Mouse (Mus musculus) heart, embryonic 15.5 days (tissue): ENCODE measurements at regions not wholly inside any gene's neighbourhood (a gene's known extent, or its start where the extent isn't known, plus 50 kb on each side); places are given as distances from the start of the nearest gene placed in this dataset.

Source experiments
- ATAC-seq: fragments of 200-750 bp; cut with Nextera tagmentation; replicated peaks from 2 replicates; pipeline ENCODE4 v1.8.0; 2017; ENCODE audit warnings: low read depth, moderate TSS enrichment; ENCODE audit not compliant: insufficient number of reproducible peaks, insufficient read depth, low FRiP score
- H3K27ac ChIP-seq: fragments of 300-500 bp; sonication (generic); 2 replicates; pipeline ENCODE4 v1.5.1; 2015; ENCODE audit warnings: mild to moderate bottlenecking, inconsistent platforms
- H3K27me3 ChIP-seq: fragments of 300-500 bp; sonication (generic); 2 replicates; pipeline ENCODE4 v1.6.1; 2015; ENCODE audit warnings: inconsistent platforms
- H3K36me3 ChIP-seq: fragments of 300-500 bp; sonication (generic); 2 replicates; pipeline ENCODE4 v1.6.1; 2015; ENCODE audit warnings: mild to moderate bottlenecking, inconsistent platforms
- H3K4me1 ChIP-seq: fragments of 300-500 bp; sonication (generic); replicated peaks from 2 replicates; pipeline ENCODE4 v1.6.1; 2015; ENCODE audit warnings: inconsistent platforms
- H3K4me2 ChIP-seq: fragments of 300-500 bp; sonication (generic); 2 replicates; pipeline ENCODE4 v1.6.1; 2015; ENCODE audit warnings: inconsistent platforms, mild to moderate bottlenecking, moderate library complexity
- H3K4me3 ChIP-seq: fragments of 300-500 bp; sonication (generic); 2 replicates; pipeline ENCODE4 v1.5.1; 2015; ENCODE audit warnings: mild to moderate bottlenecking, inconsistent platforms
- H3K9ac ChIP-seq: fragments of 300-500 bp; sonication (generic); 2 replicates; pipeline ENCODE4 v1.6.1; 2015; ENCODE audit warnings: mild to moderate bottlenecking, inconsistent platforms
- H3K9me3 ChIP-seq: fragments of 300-500 bp; sonication (generic); replicated peaks from 2 replicates; pipeline ENCODE4 v1.6.1; 2016; ENCODE audit warnings: inconsistent platforms
- WGBS: fragments of 180-500 bp; shearing (Covaris S2); methylation state at CpG from one replicate; pipeline ENCODE4 v1.1.7; 2015; ENCODE audit warnings: mixed read lengths; 5-methylcytosine and 5-hydroxymethylcytosine counted together

DNA sequence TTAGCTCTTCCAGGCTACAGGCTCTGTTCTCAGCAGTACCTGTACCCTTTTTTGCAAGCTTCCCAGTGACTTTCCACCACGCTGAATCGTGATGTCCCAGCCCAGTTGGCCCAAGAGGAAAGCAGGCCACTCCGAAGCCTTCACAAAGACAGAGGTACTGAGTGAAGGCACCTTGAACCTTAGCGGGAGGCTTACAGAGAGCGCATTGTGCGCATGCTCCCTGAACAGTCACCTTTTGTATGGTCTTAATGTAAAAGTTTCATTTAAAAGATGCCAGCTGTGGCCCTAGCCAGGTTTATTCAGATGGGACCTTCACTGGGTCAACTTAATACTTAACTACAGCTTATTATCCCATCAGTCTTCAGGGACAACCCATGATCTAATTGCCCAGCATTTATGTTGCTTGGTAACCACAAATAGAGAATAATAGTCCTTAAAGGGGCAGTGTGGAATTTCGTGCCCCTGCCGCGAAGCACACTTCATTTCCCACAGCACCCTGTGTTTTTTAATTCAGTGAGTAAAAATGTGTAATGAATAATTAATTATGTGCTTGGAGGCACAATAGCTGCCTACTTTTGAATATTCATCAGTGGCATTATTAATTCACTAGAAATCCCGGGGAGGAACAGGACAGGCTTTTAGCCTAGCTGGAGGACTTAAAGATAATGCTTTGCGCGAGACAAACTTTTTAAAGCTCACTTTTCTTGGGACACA lies 111.3 kb upstream of the Vrk1 start:
- 89% methylated on average over 12 of the region's 12 CpGs for WGBS
- Histone ChIP-seq H3K4me3 (no peak overlapping the region), H3K27ac (no peak overlapping the region), H3K36me3 (no peaks in the 10 kb centered on the region), H3K9me3 (peaks cover 14% of the 10 kb centered on the region; the same call in 1 of the 2 replicates), H3K9ac (no peak overlapping the region), H3K27me3 (no peaks in the 10 kb centered on the region), H3K4me1 (no peaks in the 10 kb centered on the region), H3K4me2 (no peak overlapping the region)
- ATAC-seq = no peak

DNA sequence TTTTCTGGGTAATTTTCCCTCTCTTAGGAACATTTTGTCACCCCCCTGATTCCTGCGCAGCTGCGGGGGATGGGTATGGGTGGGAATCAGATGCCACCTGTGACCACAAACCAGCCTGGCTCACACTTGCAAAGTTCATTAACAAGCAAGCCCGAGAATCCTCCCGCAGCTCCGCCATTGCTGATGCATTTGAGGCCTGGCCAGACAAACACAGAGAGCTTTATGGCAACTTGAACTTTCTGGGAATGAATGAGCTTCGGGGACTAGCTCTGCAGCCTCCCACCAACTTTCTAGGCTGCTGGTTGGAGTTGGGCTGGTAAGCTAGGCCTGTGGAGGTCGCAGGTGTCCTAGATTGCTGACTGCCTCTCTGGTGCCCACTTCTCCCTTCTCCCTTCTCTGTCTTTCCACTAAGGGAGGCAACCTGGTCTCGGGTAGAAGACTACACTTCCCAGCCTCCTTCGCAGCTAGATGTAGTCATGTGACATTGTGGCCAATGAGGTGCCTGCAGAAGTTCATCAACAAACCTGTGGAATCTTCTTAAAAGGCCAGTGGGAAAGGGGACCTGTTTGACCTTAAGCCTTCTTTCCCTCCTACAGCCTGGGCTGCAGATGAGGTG lies 110.6 kb upstream of the Vrk1 start:
- peaks cover 14% of the 10 kb centered on the region; the same call in 1 of the 2 replicates for H3K9me3 ChIP-seq
- no peaks in the 10 kb centered on the region for H3K36me3 ChIP-seq
- H3K9ac ChIP-seq = no peak overlapping the region
- H3K4me2 ChIP-seq = no peak overlapping the region
- H3K27ac ChIP-seq = no peak overlapping the region
- H3K27me3 ChIP-seq = no peaks in the 10 kb centered on the region
- no peak overlapping the region for H3K4me3 ChIP-seq
- no peak for ATAC-seq
- H3K4me1 ChIP-seq = no peaks in the 10 kb centered on the region
- 60% methylated on average over 9 of the region's 9 CpGs for WGBS

- ATAC-seq = no peak
- no peak overlapping the region for H3K27ac ChIP-seq
- H3K9ac ChIP-seq = no peak overlapping the region
- H3K4me2 ChIP-seq = no peak overlapping the region
- H3K4me1 ChIP-seq = no peaks in the 10 kb centered on the region
- H3K9me3 ChIP-seq = peaks cover 10% of the 10 kb centered on the region; the same call in 1 of the 2 replicates
- H3K27me3 ChIP-seq = no peaks in the 10 kb centered on the region
- no peak overlapping the region for H3K4me3 ChIP-seq
- WGBS = 86% methylated on average over 6 of the region's 6 CpGs
- H3K36me3 ChIP-seq = no peaks in the 10 kb centered on the region
Measured at GRCm38 (mm10) chr12:105900479-105900878, 109.5 kb upstream of the Vrk1 start.

DNA sequence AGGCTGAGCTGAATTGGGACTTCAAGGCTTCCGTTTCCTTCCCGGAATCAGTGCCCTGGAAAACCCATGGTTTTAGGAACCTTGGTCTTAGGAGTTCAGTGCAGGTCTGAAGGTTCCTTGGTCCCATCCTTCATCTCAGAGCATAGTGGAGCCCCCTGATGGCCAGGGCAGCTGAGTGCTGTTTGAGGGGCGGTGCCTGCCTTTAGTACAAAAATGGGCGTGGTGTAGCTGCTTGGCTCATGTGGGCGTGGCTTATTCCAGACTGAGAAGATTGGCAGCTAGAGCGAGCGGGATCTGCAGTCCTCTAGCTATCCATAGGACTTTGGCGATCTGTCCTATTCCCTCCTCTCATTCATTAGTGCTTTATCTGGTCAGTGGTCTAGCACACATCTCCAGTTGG lies 107.0 kb upstream of the Vrk1 start:
- WGBS = 40% methylated on average over 8 of the region's 8 CpGs
- Histone ChIP-seq H3K27ac (no peak overlapping the region), H3K4me3 (no peak overlapping the region), H3K4me1 (peaks cover 8% of the 10 kb centered on the region), H3K9me3 (no peaks in the 10 kb centered on the region), H3K9ac (no peak overlapping the region), H3K4me2 (no peak overlapping the region), H3K36me3 (no peaks in the 10 kb centered on the region), H3K27me3 (no peaks in the 10 kb centered on the region)
- no peak for ATAC-seq

GRCm38 (mm10) chr12:105906584-105906983 lies 103.4 kb upstream of the Vrk1 start:
- no peak overlapping the region for H3K4me2 ChIP-seq
- no peaks in the 10 kb centered on the region for H3K36me3 ChIP-seq
- no peak overlapping the region for H3K9ac ChIP-seq
- H3K9me3 ChIP-seq = no peaks in the 10 kb centered on the region
- peaks cover 8% of the 10 kb centered on the region for H3K4me1 ChIP-seq
- H3K27ac ChIP-seq = no peak overlapping the region
- H3K27me3 ChIP-seq = no peaks in the 10 kb centered on the region
- no peak overlapping the region for H3K4me3 ChIP-seq
- 17% methylated on average over 7 of the region's 7 CpGs for WGBS
- no peak for ATAC-seq

DNA sequence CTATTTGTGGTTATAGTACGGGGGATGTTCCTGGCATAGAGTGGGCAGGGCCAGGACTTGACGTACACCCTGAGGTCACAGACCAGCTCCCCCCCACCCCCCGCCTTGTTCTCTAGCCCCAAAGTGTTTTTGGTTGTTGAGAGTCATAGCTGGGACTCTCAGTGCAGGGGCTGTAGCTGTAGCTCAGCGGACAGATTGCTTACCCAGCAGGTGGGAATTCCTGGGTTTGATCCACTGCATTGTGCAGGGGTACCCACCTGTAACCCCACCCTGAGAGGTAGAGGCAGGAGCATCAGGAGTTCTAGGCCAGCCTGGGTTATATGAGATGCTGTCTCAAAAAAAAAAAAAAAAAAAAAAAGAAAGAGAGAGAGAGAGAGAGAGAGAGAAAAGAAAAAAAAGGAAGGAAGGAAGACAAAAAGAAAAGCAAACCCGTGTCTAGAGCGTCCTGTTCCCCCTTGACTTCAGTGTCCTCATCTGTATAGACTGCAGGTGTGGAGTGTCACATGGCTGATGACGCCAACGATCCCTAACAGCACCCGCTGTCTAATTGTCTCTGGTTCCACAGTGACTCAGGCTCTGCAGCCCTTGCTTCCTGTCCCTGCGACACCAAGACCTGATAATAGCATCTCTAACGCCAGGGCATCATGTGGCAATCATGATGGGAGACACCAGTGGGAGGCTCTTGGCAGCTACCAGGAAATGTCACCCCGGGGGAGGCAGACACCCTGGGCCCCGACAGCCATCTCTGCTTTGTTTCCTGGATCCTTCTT lies 102.0 kb upstream of the Vrk1 start:
- Histone ChIP-seq H3K36me3 (no peaks in the 10 kb centered on the region), H3K9me3 (no peaks in the 10 kb centered on the region), H3K4me1 (peaks cover 12% of the 10 kb centered on the region), H3K27ac (no peak overlapping the region), H3K9ac (no peak overlapping the region), H3K4me3 (no peak overlapping the region), H3K4me2 (no peak overlapping the region), H3K27me3 (no peaks in the 10 kb centered on the region)
- WGBS = 48% methylated on average over 13 of the region's 13 CpGs
- ATAC-seq = no peak

DNA sequence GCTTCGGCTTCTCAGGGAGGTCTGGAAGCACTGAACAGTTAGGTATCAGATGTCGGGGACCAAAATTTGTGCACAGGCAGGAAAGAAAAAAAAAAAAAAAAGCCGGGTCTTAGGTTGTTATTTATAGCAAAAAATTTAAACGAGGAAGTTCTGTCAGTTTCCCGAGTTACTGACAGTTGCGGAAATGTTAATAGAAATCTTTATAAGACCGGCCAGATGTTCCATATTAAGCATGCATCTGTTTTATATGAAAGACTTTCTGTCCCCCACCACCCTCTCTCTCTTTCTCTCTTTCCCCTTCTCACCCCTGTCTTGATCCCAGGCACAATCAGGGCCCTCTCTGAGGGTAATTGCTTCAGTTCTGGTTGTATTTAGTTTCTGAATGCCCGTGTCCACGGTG lies 98.5 kb upstream of the Vrk1 start:
- Histone ChIP-seq H3K4me1 (peaks cover 9% of the 10 kb centered on the region), H3K4me3 (no peak overlapping the region), H3K9ac (no peak overlapping the region), H3K9me3 (no peaks in the 10 kb centered on the region), H3K36me3 (no peaks in the 10 kb centered on the region), H3K27me3 (no peaks in the 10 kb centered on the region), H3K4me2 (no peak overlapping the region), H3K27ac (no peak overlapping the region)
- no peak for ATAC-seq
- 58% methylated on average over 9 of the region's 9 CpGs for WGBS

GRCm38 (mm10) chr12:105917388-105917963 lies 92.6 kb upstream of the Vrk1 start:
- WGBS = 86% methylated on average over 10 of the region's 10 CpGs
- Histone ChIP-seq H3K27ac (no peak overlapping the region), H3K4me1 (no peaks in the 10 kb centered on the region), H3K27me3 (no peaks in the 10 kb centered on the region), H3K4me3 (no peak overlapping the region), H3K9me3 (no peaks in the 10 kb centered on the region), H3K4me2 (no peak overlapping the region), H3K36me3 (no peaks in the 10 kb centered on the region), H3K9ac (no peak overlapping the region)
- no peak for ATAC-seq

- no peak overlapping the region for H3K4me3 ChIP-seq
- no peak overlapping the region for H3K9ac ChIP-seq
- no peaks in the 10 kb centered on the region for H3K36me3 ChIP-seq
- no peak overlapping the region for H3K4me2 ChIP-seq
- no peaks in the 10 kb centered on the region for H3K4me1 ChIP-seq
- WGBS = 70% methylated on average over 12 of the region's 12 CpGs
- H3K27me3 ChIP-seq = no peaks in the 10 kb centered on the region
- no peaks in the 10 kb centered on the region for H3K9me3 ChIP-seq
- no peak for ATAC-seq
- H3K27ac ChIP-seq = no peak overlapping the region
Measured at GRCm38 (mm10) chr12:105918775-105919174, 91.3 kb upstream of the Vrk1 start.

DNA sequence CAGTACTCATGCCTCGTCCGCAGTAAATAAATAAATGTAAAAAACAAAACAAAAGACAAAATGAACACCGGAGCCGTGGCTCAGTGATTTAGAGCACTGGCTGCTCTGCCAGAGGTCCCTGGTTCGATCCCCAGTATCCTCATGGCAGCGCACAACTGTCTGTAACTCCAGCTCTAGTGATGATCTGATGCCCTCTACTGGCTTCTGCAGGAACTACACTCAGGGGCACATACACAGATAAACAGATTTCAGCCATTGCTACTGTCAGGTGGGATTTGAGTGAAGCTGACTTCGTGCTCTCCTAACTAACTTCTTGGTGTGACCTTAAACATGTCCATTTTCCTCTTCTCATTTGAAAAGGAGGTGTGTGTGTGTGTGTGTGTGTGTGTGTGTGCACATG lies 82.8 kb upstream of the Vrk1 start:
- no peaks in the 10 kb centered on the region for H3K4me1 ChIP-seq
- no peaks in the 10 kb centered on the region for H3K27me3 ChIP-seq
- ATAC-seq = no peak
- H3K9ac ChIP-seq = no peak overlapping the region
- H3K36me3 ChIP-seq = no peaks in the 10 kb centered on the region
- no peaks in the 10 kb centered on the region for H3K9me3 ChIP-seq
- no peak overlapping the region for H3K4me2 ChIP-seq
- 89% methylated on average over 7 of the region's 7 CpGs for WGBS
- H3K4me3 ChIP-seq = no peak overlapping the region
- H3K27ac ChIP-seq = no peak overlapping the region

GRCm38 (mm10) chr12:105929456-105929921 lies 80.5 kb upstream of the Vrk1 start:
- Histone ChIP-seq H3K4me2 (no peak overlapping the region), H3K27me3 (no peaks in the 10 kb centered on the region), H3K36me3 (no peaks in the 10 kb centered on the region), H3K27ac (no peak overlapping the region), H3K9me3 (no peaks in the 10 kb centered on the region), H3K4me3 (no peak overlapping the region), H3K4me1 (no peaks in the 10 kb centered on the region), H3K9ac (no peak overlapping the region)
- ATAC-seq = no peak
- WGBS = 42% methylated on average over 12 of the region's 12 CpGs
